Mouse (Mus musculus): ENCODE results near the gene Flnc. TPM values are rescaled to one million over a fixed set of nuclear protein-coding genes. Genes with fewer than 3 reads are reported as not detected.

Flnc gene
- polyA plus RNA-seq, 1 experiment from 2014 or later: 1.1 TPM

DNA sequence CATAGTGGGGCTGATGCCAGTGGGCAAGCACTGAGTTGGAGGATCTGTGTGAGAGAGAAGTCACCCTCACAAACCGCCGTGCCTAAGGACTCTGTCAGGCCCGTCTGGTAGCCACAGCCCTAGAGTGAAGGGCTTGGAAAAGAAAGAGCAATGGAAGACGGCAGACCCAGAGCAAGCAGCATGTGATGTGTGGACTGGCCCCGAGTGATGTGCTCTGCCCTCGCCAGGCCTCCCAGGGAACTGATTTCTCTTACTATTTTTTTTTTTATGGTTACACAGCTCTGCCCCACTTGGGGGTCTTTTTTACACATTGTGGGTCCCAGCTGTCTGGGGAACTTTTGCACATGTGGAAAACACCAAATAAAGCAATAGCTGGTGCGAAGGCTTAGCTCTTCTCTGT is 28.4 kb downstream of the Flnc start:
- WGBS (ENCODE audit: insufficient replicate concordance): 48% methylated on average over 7 of the region's 7 CpGs
- Histone ChIP-seq H3K27me3 (ENCODE audit: control insufficient read depth, insufficient read depth, low read depth, low read length) (no peaks in the 10 kb centered on the region), H3K9me3 (replicated peaks; ENCODE audit: control insufficient read depth, low read length) (no peaks in the 10 kb centered on the region), H3K27ac (ENCODE audit: low read length) (no peak overlapping the region), H3K36me3 (ENCODE audit: control insufficient read depth, insufficient read depth) (no peaks in the 10 kb centered on the region), H3K4me1 (ENCODE audit: control insufficient read depth, low read depth, low read length) (no peaks in the 10 kb centered on the region), H3K4me2 (ENCODE audit: low read depth, low read length) (no peak overlapping the region), H3K9ac (ENCODE audit: low read depth, low read length) (no peak overlapping the region), H3K4me3 (ENCODE audit: low read depth, low read length) (no peak overlapping the region)
- ATAC-seq (ENCODE audit: low read depth): no peak

DNA sequence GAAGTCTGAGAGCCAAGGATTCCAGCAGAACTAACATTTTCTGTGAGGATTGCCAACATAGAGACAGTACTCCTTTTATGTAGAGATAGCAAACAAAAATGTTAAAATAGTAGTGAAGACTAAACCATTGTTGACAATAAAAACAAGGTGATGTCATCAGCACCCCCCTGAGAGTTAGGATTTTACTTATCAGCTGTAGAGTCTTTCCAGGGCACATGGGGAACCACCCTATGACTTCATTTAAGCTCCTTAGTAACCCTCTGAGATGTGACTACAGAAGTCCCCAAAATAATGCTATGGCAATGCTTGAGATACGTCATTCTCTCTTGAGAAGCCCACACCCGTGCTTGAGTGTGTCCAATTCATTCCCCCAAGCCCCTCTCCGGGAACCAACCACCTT is 30.3 kb downstream of the Flnc start:
- no peak overlapping the region for H3K4me2 ChIP-seq (ENCODE audit: low read depth, low read length)
- H3K4me1 ChIP-seq (ENCODE audit: control insufficient read depth, low read depth, low read length): peaks cover 1% of the 10 kb centered on the region
- no peak for ATAC-seq (ENCODE audit: low read depth)
- H3K9ac ChIP-seq (ENCODE audit: low read depth, low read length): no peak overlapping the region
- H3K36me3 ChIP-seq (ENCODE audit: control insufficient read depth, insufficient read depth): no peaks in the 10 kb centered on the region
- no peak overlapping the region for H3K4me3 ChIP-seq (ENCODE audit: low read depth, low read length)
- no peaks in the 10 kb centered on the region for H3K9me3 ChIP-seq (replicated peaks; ENCODE audit: control insufficient read depth, low read length)
- H3K27ac ChIP-seq (ENCODE audit: low read length): no peak overlapping the region
- WGBS (ENCODE audit: insufficient replicate concordance): 57% methylated on average over 3 of the region's 3 CpGs
- H3K27me3 ChIP-seq (ENCODE audit: control insufficient read depth, insufficient read depth, low read depth, low read length): no peaks in the 10 kb centered on the region

DNA sequence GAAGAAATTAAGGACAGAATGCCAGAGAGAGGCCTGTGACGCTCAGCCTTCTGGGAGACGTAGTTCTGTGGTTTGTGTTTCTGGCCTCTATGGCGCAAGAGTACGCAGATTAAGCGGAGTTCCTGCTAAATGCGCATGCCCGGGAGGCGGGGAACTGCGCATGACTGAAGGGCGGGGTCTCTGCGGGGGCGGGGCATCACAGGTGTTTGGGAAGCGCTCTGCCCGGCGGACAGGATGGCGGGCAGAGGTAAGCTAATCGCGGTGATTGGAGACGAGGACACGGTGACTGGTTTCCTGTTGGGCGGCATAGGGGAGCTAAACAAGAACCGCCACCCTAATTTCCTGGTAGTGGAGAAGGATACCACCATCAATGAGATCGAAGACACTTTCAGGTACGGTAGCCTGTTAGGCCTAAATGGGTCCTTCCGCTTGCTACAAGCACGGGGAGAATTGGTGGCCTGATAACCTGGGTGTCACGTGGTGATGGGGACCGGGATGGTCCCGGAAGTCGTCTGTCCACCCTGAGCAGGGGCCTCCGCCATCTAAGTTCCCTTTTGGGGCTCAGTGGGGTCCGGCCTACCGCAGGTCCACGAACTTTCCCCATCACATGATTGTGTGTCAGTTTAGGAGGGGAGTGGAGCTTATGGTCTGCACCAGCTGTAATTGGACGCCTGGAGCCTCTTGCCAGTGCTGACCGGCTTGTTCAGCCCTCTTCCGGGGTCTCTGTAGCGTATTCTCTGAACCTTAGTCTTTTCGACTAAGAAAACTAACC is 34.7 kb downstream of the Flnc start, which contains the start of gene Atp6v1f:
Atp6v1f (plus strand) TSS at position 136 of the 772 bp plus-strand sequence.
- WGBS (ENCODE audit: insufficient replicate concordance): under 1% methylated on average over 39 of the region's 39 CpGs
- H3K27ac ChIP-seq (ENCODE audit: low read length): peak within 1 kb of the TSS; percentile 69
- no peaks in the 10 kb centered on the region for H3K27me3 ChIP-seq (ENCODE audit: control insufficient read depth, insufficient read depth, low read depth, low read length)
- H3K4me3 ChIP-seq (ENCODE audit: low read depth, low read length): peak within 1 kb of the TSS; percentile 80
- peak within 1 kb of the TSS; percentile 74 for H3K4me2 ChIP-seq (ENCODE audit: low read depth, low read length)
- peaks cover 12% of the 10 kb centered on the region for H3K36me3 ChIP-seq (ENCODE audit: control insufficient read depth, insufficient read depth)
- H3K9me3 ChIP-seq (replicated peaks; ENCODE audit: control insufficient read depth, low read length): no peaks in the 10 kb centered on the region
- ATAC-seq (ENCODE audit: low read depth): peak; percentile 93
- H3K4me1 ChIP-seq (ENCODE audit: control insufficient read depth, low read depth, low read length): peaks cover 7% of the 10 kb centered on the region
- peak within 1 kb of the TSS; percentile 76 for H3K9ac ChIP-seq (ENCODE audit: low read depth, low read length)

DNA sequence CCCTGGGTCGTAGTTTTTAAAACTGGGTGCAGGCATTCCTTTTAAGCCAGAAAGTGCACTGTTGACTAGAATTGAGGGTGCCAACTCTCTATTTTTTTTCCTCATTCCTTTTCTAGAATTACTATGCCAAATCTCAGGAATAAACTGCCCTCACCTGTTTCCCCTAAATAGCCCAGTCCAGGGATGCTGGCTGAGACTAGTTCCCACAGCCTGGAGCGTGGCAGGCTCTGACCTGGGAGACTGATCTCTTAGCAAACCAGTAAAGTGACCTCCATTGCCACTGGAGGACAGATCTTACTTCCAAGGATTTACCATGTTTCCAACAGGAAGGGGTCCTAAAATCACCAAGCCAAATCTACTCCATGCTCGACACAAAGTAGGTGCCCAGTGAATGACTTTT is 35.8 kb downstream of the Flnc start:
- no peak for ATAC-seq (ENCODE audit: low read depth)
- Histone ChIP-seq H3K4me2 (ENCODE audit: low read depth, low read length) (peak overlapping the region; percentile 74), H3K27me3 (ENCODE audit: control insufficient read depth, insufficient read depth, low read depth, low read length) (no peaks in the 10 kb centered on the region), H3K9ac (ENCODE audit: low read depth, low read length) (peak overlapping the region; percentile 76; the same call in 1 of the 2 replicates), H3K27ac (ENCODE audit: low read length) (no peak overlapping the region), H3K4me3 (ENCODE audit: low read depth, low read length) (peak overlapping the region; percentile 80), H3K36me3 (ENCODE audit: control insufficient read depth, insufficient read depth) (peaks cover 12% of the 10 kb centered on the region), H3K9me3 (replicated peaks; ENCODE audit: control insufficient read depth, low read length) (no peaks in the 10 kb centered on the region), H3K4me1 (ENCODE audit: control insufficient read depth, low read depth, low read length) (peaks cover 12% of the 10 kb centered on the region)
- 78% methylated on average over 3 of the region's 3 CpGs for WGBS (ENCODE audit: insufficient replicate concordance)

DNA sequence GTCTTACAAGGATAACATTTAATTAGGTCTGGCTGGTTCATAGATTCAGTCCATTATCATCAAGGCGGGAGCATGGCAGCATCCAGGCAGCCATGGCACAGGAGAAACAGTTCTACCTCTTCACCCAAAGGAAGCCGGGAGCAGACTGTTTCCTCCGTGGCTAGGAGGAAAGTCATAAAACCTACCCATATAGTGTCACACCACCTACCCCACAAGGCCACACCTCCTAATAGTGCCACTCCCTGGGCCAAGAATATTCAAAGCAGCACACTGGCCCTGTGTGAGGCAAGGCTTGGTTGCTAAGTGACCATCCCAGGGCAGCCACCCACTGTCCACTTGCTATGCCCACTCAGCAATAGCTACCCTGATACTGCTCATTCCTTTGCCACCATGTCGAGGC is 38.1 kb downstream of the Flnc start, which contains the start of gene Atp6v1fnb:
Atp6v1fnb (plus strand) TSS at position 301 of the 400 bp plus-strand sequence.
- Histone ChIP-seq H3K4me2 (ENCODE audit: low read depth, low read length) (no peak within 1 kb of the TSS), H3K27ac (ENCODE audit: low read length) (no peak within 1 kb of the TSS), H3K27me3 (ENCODE audit: control insufficient read depth, insufficient read depth, low read depth, low read length) (peaks cover 2% of the 10 kb centered on the region; the same call in 1 of the 2 replicates), H3K4me3 (ENCODE audit: low read depth, low read length) (no peak within 1 kb of the TSS), H3K9ac (ENCODE audit: low read depth, low read length) (no peak within 1 kb of the TSS), H3K36me3 (ENCODE audit: control insufficient read depth, insufficient read depth) (peaks cover 12% of the 10 kb centered on the region), H3K9me3 (replicated peaks; ENCODE audit: control insufficient read depth, low read length) (no peaks in the 10 kb centered on the region), H3K4me1 (ENCODE audit: control insufficient read depth, low read depth, low read length) (peaks cover 19% of the 10 kb centered on the region)
- 79% methylated on average over 4 of the region's 4 CpGs for WGBS (ENCODE audit: insufficient replicate concordance)
- ATAC-seq (ENCODE audit: low read depth): no peak

DNA sequence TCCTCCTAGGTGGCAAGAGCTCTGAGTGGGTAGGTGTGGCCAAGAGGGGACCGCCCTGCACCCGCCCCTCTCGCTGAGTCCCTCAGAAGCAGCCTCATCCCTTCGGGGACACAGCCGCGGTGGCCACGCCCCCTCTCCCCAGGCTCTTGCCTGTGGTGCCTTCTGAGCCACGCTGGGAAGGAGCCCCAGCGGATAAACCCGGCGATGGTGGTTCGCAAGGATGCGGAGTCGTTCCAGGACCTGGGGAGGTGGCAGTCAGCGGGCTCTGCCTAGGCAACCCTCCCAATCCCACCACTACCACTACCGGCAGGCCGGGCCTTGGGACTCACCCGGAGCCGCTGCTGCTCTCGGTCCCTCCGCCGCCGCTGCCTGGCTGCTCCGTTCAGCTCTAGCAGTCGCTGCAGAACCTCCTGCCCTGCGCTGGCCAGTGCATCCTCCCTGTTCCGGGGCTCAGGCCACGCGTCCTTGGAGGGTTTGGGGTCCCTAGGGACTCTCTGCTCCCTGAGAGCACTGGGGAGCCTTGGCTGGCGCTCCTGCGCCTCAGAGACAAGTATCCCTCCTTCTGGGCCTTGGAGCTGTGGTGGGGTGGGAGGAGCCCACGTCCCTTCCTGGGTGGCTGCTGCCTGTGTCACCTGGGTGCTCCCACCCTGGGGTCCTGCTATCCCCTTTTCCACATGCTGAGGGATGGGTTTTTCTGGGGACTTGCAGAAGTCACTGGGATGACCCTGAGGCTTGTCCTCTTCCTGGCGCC is 41.1 kb downstream of the Flnc start:
- H3K4me2 ChIP-seq (ENCODE audit: low read depth, low read length): peak overlapping the region; percentile 79
- 5% methylated on average over 33 of the region's 33 CpGs for WGBS (ENCODE audit: insufficient replicate concordance)
- H3K9me3 ChIP-seq (replicated peaks; ENCODE audit: control insufficient read depth, low read length): no peaks in the 10 kb centered on the region
- H3K36me3 ChIP-seq (ENCODE audit: control insufficient read depth, insufficient read depth): peaks cover 12% of the 10 kb centered on the region
- H3K27me3 ChIP-seq (ENCODE audit: control insufficient read depth, insufficient read depth, low read depth, low read length): peaks cover 2% of the 10 kb centered on the region; the same call in 1 of the 2 replicates
- H3K9ac ChIP-seq (ENCODE audit: low read depth, low read length): peak overlapping the region; percentile 59
- H3K27ac ChIP-seq (ENCODE audit: low read length): no peak overlapping the region
- peak; percentile 96 for ATAC-seq (ENCODE audit: low read depth)
- H3K4me3 ChIP-seq (ENCODE audit: low read depth, low read length): peak overlapping the region; percentile 61
- peaks cover 12% of the 10 kb centered on the region for H3K4me1 ChIP-seq (ENCODE audit: control insufficient read depth, low read depth, low read length)

DNA sequence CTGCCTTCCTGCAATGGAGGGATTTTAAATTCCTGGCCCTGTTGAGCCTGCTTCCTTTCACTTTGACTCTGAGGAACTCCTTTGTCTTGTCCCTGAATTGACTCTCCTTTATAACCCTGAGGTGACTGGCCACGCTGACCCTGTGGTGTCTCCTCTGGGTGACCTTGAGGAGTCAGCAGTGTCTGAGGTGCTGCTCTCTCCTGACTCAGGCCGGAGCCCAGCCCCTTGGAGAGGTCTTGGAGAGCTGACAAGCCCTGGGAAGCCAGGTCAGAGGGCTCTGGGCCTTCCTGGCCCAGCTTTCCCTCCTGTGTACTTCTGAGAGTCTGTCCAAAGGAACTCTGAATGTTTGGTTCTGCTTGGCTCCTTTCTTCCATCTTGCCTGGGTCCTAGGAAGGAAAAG is 41.7 kb downstream of the Flnc start:
- ATAC-seq (ENCODE audit: low read depth): no peak
- H3K27ac ChIP-seq (ENCODE audit: low read length): no peak overlapping the region
- H3K9ac ChIP-seq (ENCODE audit: low read depth, low read length): no peak overlapping the region
- WGBS (ENCODE audit: insufficient replicate concordance): 66% methylated on average over 2 of the region's 2 CpGs
- H3K36me3 ChIP-seq (ENCODE audit: control insufficient read depth, insufficient read depth): peaks cover 12% of the 10 kb centered on the region
- H3K4me1 ChIP-seq (ENCODE audit: control insufficient read depth, low read depth, low read length): peaks cover 12% of the 10 kb centered on the region
- H3K4me2 ChIP-seq (ENCODE audit: low read depth, low read length): no peak overlapping the region
- H3K4me3 ChIP-seq (ENCODE audit: low read depth, low read length): no peak overlapping the region
- H3K27me3 ChIP-seq (ENCODE audit: control insufficient read depth, insufficient read depth, low read depth, low read length): peaks cover 2% of the 10 kb centered on the region; the same call in 1 of the 2 replicates
- no peaks in the 10 kb centered on the region for H3K9me3 ChIP-seq (replicated peaks; ENCODE audit: control insufficient read depth, low read length)

DNA sequence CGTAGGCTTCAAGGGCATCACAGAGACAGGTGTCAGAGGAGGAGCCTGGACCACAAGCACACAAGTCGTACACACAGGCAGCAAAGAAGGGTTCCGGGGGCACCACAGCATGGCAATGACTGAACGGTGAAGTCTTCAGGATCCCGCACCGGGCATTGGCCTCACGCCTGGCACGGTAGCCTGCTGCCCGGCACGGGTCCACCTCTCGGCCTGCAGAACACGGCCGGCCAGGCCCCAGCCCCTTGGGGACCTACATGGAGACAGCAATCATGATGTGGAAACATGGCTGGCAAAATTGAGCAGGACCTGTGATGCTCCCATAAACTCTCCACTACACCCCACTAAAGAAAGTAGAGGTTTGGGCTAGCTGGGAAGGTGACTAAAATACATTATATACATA is 49.6 kb downstream of the Flnc start:
- no peak overlapping the region for H3K27ac ChIP-seq (ENCODE audit: low read length)
- H3K27me3 ChIP-seq (ENCODE audit: control insufficient read depth, insufficient read depth, low read depth, low read length): peaks cover 9% of the 10 kb centered on the region
- no peak for ATAC-seq (ENCODE audit: low read depth)
- 78% methylated on average over 13 of the region's 13 CpGs for WGBS (ENCODE audit: insufficient replicate concordance)
- no peak overlapping the region for H3K9ac ChIP-seq (ENCODE audit: low read depth, low read length)
- H3K9me3 ChIP-seq (replicated peaks; ENCODE audit: control insufficient read depth, low read length): no peaks in the 10 kb centered on the region
- no peak overlapping the region for H3K4me3 ChIP-seq (ENCODE audit: low read depth, low read length)
- no peaks in the 10 kb centered on the region; the same call in 1 of the 2 replicates for H3K4me1 ChIP-seq (ENCODE audit: control insufficient read depth, low read depth, low read length)
- H3K4me2 ChIP-seq (ENCODE audit: low read depth, low read length): no peak overlapping the region
- H3K36me3 ChIP-seq (ENCODE audit: control insufficient read depth, insufficient read depth): no peaks in the 10 kb centered on the region

Data from liver, embryonic 16.5 days (tissue).